Mouse (Mus musculus) megakaryocyte, adult 5-6 weeks (primary cell): ENCODE data around the gene Csrp2. TPM values are rescaled to one million over a fixed set of nuclear protein-coding genes. Genes with fewer than 3 reads are reported as not detected.
A peak's percentile ranks its signal among the peaks of the same experiment; 100 is the strongest.

ENCODE experiments used
- ATAC-seq: 2 replicates; pipeline ENCODE4 v1.8.0; 2016; ENCODE audit warnings: mild to moderate bottlenecking, inconsistent platforms; ENCODE audit not compliant: poor library complexity, severe bottlenecking
- total RNA-seq, 2 experiments: library from RNA; stranded (forward) in 1 of 2; stranded (reverse) in 1 of 2; fragments of 153-499, 151-499 nt in 1 of 2; fragments of 221-1000, 200-1000 nt in 1 of 2; gene quantifications; 2 replicates each; pipeline versions ENCODE4 v1.2.3 to v1.2.4; 2015 to 2017

The Csrp2 gene
- total RNA-seq (2015) (56.4 and 57.9 TPM in 2 replicates), total RNA-seq (2017) (174 and 176 TPM in 2 replicates)

GRCm38 (mm10) chr10:110919531-110920343, at the start of gene Csrp2:
Csrp2 (plus strand) TSS chr10:110919789.
- ATAC-seq, result peak; percentile 80

- no peak for ATAC-seq
Observed at GRCm38 (mm10) chr10:110874853-110875252, 44.7 kb upstream of the Csrp2 start.

GRCm38 (mm10) chr10:110876956-110877355, 42.6 kb upstream of the Csrp2 start:
- ATAC-seq, result no peak

GRCm38 (mm10) chr10:110877851-110878250, 41.7 kb upstream of the Csrp2 start:
- ATAC-seq, result no peak

GRCm38 (mm10) chr10:110878641-110879040, 40.9 kb upstream of the Csrp2 start:
- ATAC-seq, result no peak

GRCm38 (mm10) chr10:110879426-110880066, 40.0 kb upstream of the Csrp2 start:
- ATAC-seq, result no peak

GRCm38 (mm10) chr10:110881346-110881745, 38.2 kb upstream of the Csrp2 start:
- ATAC-seq, result no peak

- ATAC-seq, result no peak
Observed at GRCm38 (mm10) chr10:110882701-110883100, 36.9 kb upstream of the Csrp2 start.

GRCm38 (mm10) chr10:110890656-110891272, 28.8 kb upstream of the Csrp2 start:
- ATAC-seq, result peak; percentile 81

GRCm38 (mm10) chr10:110899744-110900501, 19.7 kb upstream of the Csrp2 start:
- no peak for ATAC-seq

- ATAC-seq, result peak; percentile 33; the same call in 1 of the 2 replicates
Observed at GRCm38 (mm10) chr10:110903862-110904261, 15.7 kb upstream of the Csrp2 start.

- no peak for ATAC-seq
Observed at GRCm38 (mm10) chr10:110916666-110917344, 2.8 kb upstream of the Csrp2 start.

GRCm38 (mm10) chr10:110917521-110917920, 2.1 kb upstream of the Csrp2 start:
- no peak for ATAC-seq

GRCm38 (mm10) chr10:110918414-110919391, 886 bp upstream of the Csrp2 start:
- peak; percentile 51 for ATAC-seq

- ATAC-seq, result peak; percentile 15
Observed at GRCm38 (mm10) chr10:110920368-110920950, 870 bp downstream of the Csrp2 start.

- ATAC-seq, result no peak
Observed at GRCm38 (mm10) chr10:110921890-110922289, 2.3 kb downstream of the Csrp2 start.

- no peak for ATAC-seq
Observed at GRCm38 (mm10) chr10:110922612-110923011, 3.0 kb downstream of the Csrp2 start.

GRCm38 (mm10) chr10:110927491-110927890, 7.9 kb downstream of the Csrp2 start:
- ATAC-seq, result no peak

- ATAC-seq, result no peak
Observed at GRCm38 (mm10) chr10:110929756-110930155, 10.2 kb downstream of the Csrp2 start.
